In genomic region chr7:109519936-109520335, GRCm38 (mm10) we compare ENCODE assay signal across 8 mouse cellular contexts. TPM values are rescaled to one million over a fixed set of nuclear protein-coding genes. Genes with fewer than 3 reads are reported as not detected.
DNase-seq lines count a peak whose midpoint lies in the region; ATAC-seq and TF ChIP-seq lines count a peak whose summit lies in the region.

No protein-coding gene starts in this region.

- DNase-seq in cerebellum, adult 2 months: no peak
- no peak for DNase-seq in cerebellum, adult 9-11 months
- peak; percentile 13 for DNase-seq in thymus, adult 2 months
- no peak for DNase-seq in thymus, adult 18-20 months
- DNase-seq in liver, embryonic 11.5 days (ENCODE audit: low spot score): no peak
- no peak for DNase-seq in adrenal gland, adult 8-10 months
- no peak for DNase-seq in cerebellum, postnatal 10 days

- 4% methylated on average over 10 of the region's 10 CpGs for WGBS in cerebellum, adult 2 months
- WGBS in thymus, adult 2 months: 7% methylated on average over 10 of the region's 10 CpGs
- 2% methylated on average over 10 of the region's 10 CpGs for WGBS in liver, embryonic 11.5 days

- TF ChIP-seq CTCF in cerebellum, adult 2 months (IDR thresholded peaks at IDR 0.05; ENCODE audit: borderline replicate concordance, insufficient read depth, low read depth, low read length): no peak
- TF ChIP-seq CTCF in thymus, adult 2 months (IDR thresholded peaks at IDR 0.05; ENCODE audit: borderline replicate concordance, control insufficient read depth, extremely low read depth, insufficient read depth, low read length, poor library complexity): no peak

- peaks cover 42% of the 10 kb centered on the region for H3K36me3 ChIP-seq in thymus, adult 2 months (ENCODE audit: control insufficient read depth, insufficient read depth, low read length)
- peaks cover 38% of the 10 kb centered on the region for H3K36me3 ChIP-seq in liver, embryonic 11.5 days (ENCODE audit: control insufficient read depth, insufficient read depth, low read length)

- H3K9me3 ChIP-seq in liver, embryonic 11.5 days (ENCODE audit: control insufficient read depth, low read length): no peaks in the 10 kb centered on the region

- peak overlapping the region; percentile 70 for H3K4me2 ChIP-seq in liver, embryonic 11.5 days

- H3K27me3 ChIP-seq in cerebellum, adult 2 months (ENCODE audit: control insufficient read depth, insufficient read depth, low read length): no peaks in the 10 kb centered on the region
- no peaks in the 10 kb centered on the region for H3K27me3 ChIP-seq in thymus, adult 2 months (ENCODE audit: control insufficient read depth, insufficient read depth, low read length)
- no peaks in the 10 kb centered on the region for H3K27me3 ChIP-seq in liver, embryonic 11.5 days (replicated peaks; ENCODE audit: control insufficient read depth, insufficient read depth, low read length)

- no peak overlapping the region for H3K27ac ChIP-seq in cerebellum, adult 2 months (ENCODE audit: insufficient read depth, low read length)
- H3K27ac ChIP-seq in thymus, adult 2 months (ENCODE audit: control insufficient read depth, insufficient read depth, low read length): no peak overlapping the region
- peak overlapping the region; percentile 97 for H3K27ac ChIP-seq in liver, embryonic 11.5 days (ENCODE audit: low read depth, low read length)

- peak overlapping the region; percentile 88 for H3K4me3 ChIP-seq in cerebellum, adult 2 months (replicated peaks; ENCODE audit: insufficient read depth, low read depth, low read length)
- peak overlapping the region; percentile 95 for H3K4me3 ChIP-seq in thymus, adult 2 months (ENCODE audit: control insufficient read depth, insufficient read depth, low read length)
- H3K4me3 ChIP-seq in liver, embryonic 11.5 days (ENCODE audit: low read depth, low read length): peak overlapping the region; percentile 83

- H3K9ac ChIP-seq in liver, embryonic 11.5 days (ENCODE audit: low read depth, low read length): peak overlapping the region; percentile 97

- H3K4me1 ChIP-seq in cerebellum, adult 2 months (ENCODE audit: control insufficient read depth, insufficient read depth, low read length): peaks cover 8% of the 10 kb centered on the region; the same call in 1 of the 2 replicates
- peaks cover 7% of the 10 kb centered on the region for H3K4me1 ChIP-seq in thymus, adult 2 months (replicated peaks; ENCODE audit: control insufficient read depth, insufficient read depth, low read length)
- H3K4me1 ChIP-seq in liver, embryonic 11.5 days (replicated peaks; ENCODE audit: control insufficient read depth, insufficient read depth, low read length): peaks cover 18% of the 10 kb centered on the region

- ATAC-seq in liver, embryonic 11.5 days (replicated peaks; ENCODE audit: low FRiP score): no peak
- no peak for ATAC-seq in megakaryocyte progenitor cell, adult 5-6 weeks (replicated peaks; ENCODE audit: poor library complexity)

- TF ChIP-seq POLR2A in cerebellum, adult 2 months (IDR thresholded peaks at IDR 0.05; ENCODE audit: borderline replicate concordance, insufficient read depth, low read length): no peak
- no peak for TF ChIP-seq POLR2A in thymus, adult 2 months (IDR thresholded peaks at IDR 0.05; ENCODE audit: control insufficient read depth, extremely low read depth, insufficient read depth, low read length, poor library complexity)

RNA-seq across cellular contexts. Expression of gene Rpl27a, which starts 1.0 kb away (rescaled TPM):
- polyA plus RNA-seq in cerebellum, adult 2 months (2012; rRNA removed): 299 and 318 TPM in 2 replicates
- 429 and 436 TPM in 2 replicates for polyA plus RNA-seq in thymus, adult 2 months (2012; rRNA removed)
- 184 and 208 TPM in 2 replicates for polyA plus RNA-seq in liver, embryonic 11.5 days (2014; fragmentation: Nextera tagmentation; extraction: Ambion mirVana)
- 616 and 680 TPM in 2 replicates for total RNA-seq in megakaryocyte progenitor cell, adult 5-6 weeks (2015)
- total RNA-seq in megakaryocyte progenitor cell, adult 5-6 weeks (2017): 869 and 1,010 TPM in 2 replicates
- 100 to 1,000 TPM; 217 to 234 (median 223) TPM for total RNA-seq in adrenal gland, adult 8-10 months (2022)

RNA-seq across cellular contexts. Expression of gene Trim66, which starts 12.0 kb away (rescaled TPM):
- 11.3 and 11.6 TPM in 2 replicates for polyA plus RNA-seq in cerebellum, adult 2 months (2012; rRNA removed)
- polyA plus RNA-seq in thymus, adult 2 months (2012; rRNA removed): 0.48 and 0.49 TPM in 2 replicates
- 0.01 and 0.11 TPM in 2 replicates for polyA plus RNA-seq in liver, embryonic 11.5 days (2014; fragmentation: Nextera tagmentation; extraction: Ambion mirVana)
- 0.15 and 0.22 TPM in 2 replicates for total RNA-seq in megakaryocyte progenitor cell, adult 5-6 weeks (2015)
- 0.03 TPM in 1 of 2 replicates, not detected in the other for total RNA-seq in megakaryocyte progenitor cell, adult 5-6 weeks (2017)
- under 1 TPM; 0.17 to 0.42 (median 0.35) TPM for total RNA-seq in adrenal gland, adult 8-10 months (2022)
